Mouse (Mus musculus) kidney, embryonic 16.5 days (tissue): ENCODE measurements around the gene Fam172a. TPM values are rescaled to one million over a fixed set of nuclear protein-coding genes. Genes with fewer than 3 reads are reported as not detected.
A peak's percentile ranks its signal among the peaks of the same experiment; 100 is the strongest.

Experiments
- ATAC-seq: fragments of 200-750 bp; cut with Nextera tagmentation; 2 replicates; pipeline ENCODE4 v1.8.0; 2017; ENCODE audit warnings: moderate TSS enrichment; ENCODE audit not compliant: low FRiP score, low TSS enrichment
- H3K27ac ChIP-seq: fragments of 300-500 bp; sonication (generic); 2 replicates; pipeline ENCODE4 v1.5.1; 2014; ENCODE audit warnings: low read length
- H3K27me3 ChIP-seq: fragments of 300-500 bp; sonication (generic); 2 replicates; pipeline ENCODE4 v1.6.1; 2014; ENCODE audit warnings: low read length, control low read depth, mixed read lengths; ENCODE audit not compliant: insufficient read depth
- H3K36me3 ChIP-seq: fragments of 300-500 bp; sonication (generic); 2 replicates; pipeline ENCODE4 v1.6.1; 2014; ENCODE audit warnings: low read length, control low read depth, mixed read lengths; ENCODE audit not compliant: insufficient read depth
- H3K4me1 ChIP-seq: fragments of 300-500 bp; sonication (generic); 2 replicates; pipeline ENCODE4 v1.6.1; 2014; ENCODE audit warnings: low read length, control low read depth, mixed read lengths; ENCODE audit not compliant: insufficient read depth
- H3K4me2 ChIP-seq: fragments of 300-500 bp; sonication (generic); replicated peaks from 2 replicates; pipeline ENCODE4 v1.6.1; 2014; ENCODE audit warnings: low read depth, low read length
- H3K4me3 ChIP-seq: fragments of 300-500 bp; sonication (generic); 2 replicates; pipeline ENCODE4 v1.5.1; 2014; ENCODE audit warnings: mild to moderate bottlenecking, low read length
- H3K9ac ChIP-seq: fragments of 300-500 bp; sonication (generic); replicated peaks from 2 replicates; pipeline ENCODE4 v1.6.1; 2014; ENCODE audit warnings: low read length
- H3K9me3 ChIP-seq: fragments of 300-500 bp; sonication (generic); 2 replicates; pipeline ENCODE4 v1.6.1; 2016; ENCODE audit warnings: low read length, control low read depth
- WGBS: fragments of 180-500 bp; shearing (Covaris S2); extraction: QIAGEN DNeasy Blood & Tissue Kit; methylation state at CpG from one replicate; pipeline ENCODE4 v1.1.7; 2014; 5-methylcytosine and 5-hydroxymethylcytosine counted together
- polyA plus RNA-seq: library from polyadenylated mRNA; unstranded; fragments of >200 nt; fragmentation: Nextera tagmentation; extraction: Ambion mirVana; gene quantifications from 2 replicates; pipeline ENCODE4 v1.2.1, GENCODE M21; 2015

Gene Fam172a
- polyA plus RNA-seq, 1 experiment from 2014 or later: 23.3 TPM

DNA sequence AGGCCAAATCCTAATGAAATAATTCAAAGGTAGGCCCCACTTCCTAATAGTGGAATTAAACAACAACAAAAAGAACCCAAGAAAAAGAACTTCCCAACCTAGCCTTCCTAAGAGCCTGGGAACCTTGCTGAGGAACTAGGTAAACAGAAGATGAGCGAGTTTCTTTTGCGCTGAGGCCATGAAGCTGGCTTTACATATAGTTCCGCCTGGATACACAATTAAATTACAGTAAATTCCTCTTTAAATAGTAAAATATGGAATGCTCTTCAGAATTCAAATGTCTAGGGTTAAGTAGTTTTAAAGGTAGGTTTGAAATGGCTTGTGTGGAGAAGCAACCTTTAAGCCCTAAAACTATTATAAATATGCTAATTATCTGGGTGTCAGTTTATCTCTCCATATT, 478.4 kb downstream of the Fam172a start:
- no peak overlapping the region for H3K4me3 ChIP-seq
- ATAC-seq: no peak
- WGBS: 47% methylated on average over 3 of the region's 3 CpGs
- H3K4me2 ChIP-seq: no peak overlapping the region
- no peaks in the 10 kb centered on the region for H3K36me3 ChIP-seq
- no peaks in the 10 kb centered on the region for H3K9me3 ChIP-seq
- peaks cover 77% of the 10 kb centered on the region for H3K27me3 ChIP-seq
- H3K27ac ChIP-seq: no peak overlapping the region
- H3K9ac ChIP-seq: no peak overlapping the region
- H3K4me1 ChIP-seq: peaks cover 27% of the 10 kb centered on the region

DNA sequence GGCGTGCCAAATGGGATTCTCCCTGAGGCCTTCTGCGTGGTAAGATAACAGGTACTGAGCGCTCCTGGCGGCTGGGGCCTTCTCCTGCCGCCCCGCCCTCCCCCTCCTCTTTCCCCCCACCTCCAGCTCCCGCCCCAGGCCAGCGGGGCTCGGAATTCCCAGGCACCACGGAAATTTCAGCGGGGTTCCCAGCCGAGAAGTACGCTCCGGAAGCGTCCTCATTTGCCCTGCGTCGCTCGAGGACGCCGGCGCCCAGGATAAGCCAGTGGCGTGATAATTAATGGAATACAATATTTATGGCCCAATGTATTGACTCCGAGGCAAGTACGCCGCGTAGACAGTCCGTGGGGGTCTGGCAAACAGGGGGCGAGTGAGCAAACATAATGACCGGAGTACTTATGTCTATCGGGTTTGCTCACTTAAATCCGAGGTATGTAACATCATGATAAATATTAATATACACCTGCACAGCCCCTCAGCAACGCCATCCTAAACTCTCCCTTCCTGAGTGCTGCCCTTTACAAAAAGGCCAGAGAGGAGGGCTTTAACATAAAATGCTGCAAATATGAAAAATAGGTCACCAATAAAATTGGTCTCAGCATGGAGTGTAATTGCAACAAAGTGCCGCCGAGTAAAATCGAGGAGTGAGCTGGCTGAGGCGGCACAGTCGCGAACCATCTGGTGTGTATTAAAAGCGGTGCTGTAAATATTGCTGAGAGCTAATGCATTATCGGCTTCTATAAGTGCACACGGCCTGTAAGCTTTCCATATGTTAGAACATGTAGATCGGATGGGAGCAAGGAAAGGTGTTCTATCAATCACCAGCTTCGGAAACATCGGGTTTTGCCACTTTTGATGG, 479.5 kb downstream of the Fam172a start:
- no peaks in the 10 kb centered on the region for H3K36me3 ChIP-seq
- under 1% methylated on average over 43 of the region's 44 CpGs for WGBS
- peak overlapping the region; percentile 60 for H3K4me2 ChIP-seq
- peak overlapping the region; percentile 44 for H3K4me3 ChIP-seq
- H3K9ac ChIP-seq: peak overlapping the region; percentile 22
- no peaks in the 10 kb centered on the region for H3K9me3 ChIP-seq
- peaks cover 27% of the 10 kb centered on the region for H3K4me1 ChIP-seq
- H3K27ac ChIP-seq: no peak overlapping the region
- peak; percentile 14; the same call in 1 of the 2 replicates for ATAC-seq
- peaks cover 78% of the 10 kb centered on the region for H3K27me3 ChIP-seq

DNA sequence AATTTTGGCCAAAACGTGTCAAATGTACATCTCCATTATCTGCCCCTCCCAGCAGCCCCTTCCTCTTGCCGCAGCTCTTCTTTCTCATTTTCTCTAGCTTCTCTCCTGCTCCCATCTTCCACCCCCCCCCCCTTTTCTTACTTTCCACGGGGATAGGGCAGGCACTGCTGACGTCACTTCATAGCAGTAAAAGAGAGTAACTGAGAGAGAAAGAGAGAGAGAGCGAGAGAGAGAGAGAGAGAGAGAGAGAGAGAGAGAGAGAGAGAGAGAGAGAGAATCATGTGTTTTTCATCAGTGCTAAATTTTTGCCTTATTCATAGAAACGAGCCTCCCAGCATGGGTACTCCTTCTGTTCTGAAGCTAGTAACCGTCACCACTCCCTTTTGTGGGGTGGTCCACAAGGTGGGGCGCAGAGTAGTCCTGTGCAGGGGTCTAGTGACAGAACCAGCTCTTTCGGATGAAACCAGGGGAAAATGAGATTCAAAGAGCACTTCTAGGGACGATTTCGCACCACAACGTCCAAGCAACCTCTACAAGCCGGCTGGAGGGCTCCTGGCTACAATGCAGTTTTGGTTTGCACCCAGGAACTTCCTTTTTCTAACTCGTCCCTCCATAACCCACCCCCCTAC, 480.2 kb downstream of the Fam172a start:
- H3K9ac ChIP-seq: no peak overlapping the region
- no peak overlapping the region for H3K27ac ChIP-seq
- under 1% methylated on average over 14 of the region's 14 CpGs for WGBS
- H3K27me3 ChIP-seq: peaks cover 75% of the 10 kb centered on the region
- peaks cover 27% of the 10 kb centered on the region for H3K4me1 ChIP-seq
- no peak for ATAC-seq
- H3K4me2 ChIP-seq: peak overlapping the region; percentile 60
- H3K4me3 ChIP-seq: peak overlapping the region; percentile 44
- H3K36me3 ChIP-seq: no peaks in the 10 kb centered on the region
- H3K9me3 ChIP-seq: no peaks in the 10 kb centered on the region

DNA sequence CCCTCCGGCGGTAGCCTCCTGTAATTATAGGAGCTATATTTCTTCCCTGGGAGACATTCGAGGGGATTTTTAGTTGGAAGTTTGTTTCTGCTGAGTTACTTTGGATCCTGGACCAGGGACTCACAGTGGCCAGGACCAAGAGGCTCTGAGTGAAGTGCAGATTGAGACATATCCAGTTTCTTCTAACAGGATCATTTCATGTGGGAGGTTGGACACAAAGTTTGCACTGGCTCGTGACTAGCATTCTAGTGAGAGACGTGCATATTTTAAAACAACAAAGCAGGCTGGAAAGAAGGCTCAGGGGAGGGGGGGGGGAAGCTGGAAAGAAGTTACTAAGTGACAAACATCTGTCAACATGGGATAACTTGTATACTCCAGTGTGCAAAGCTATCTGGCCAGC, 481.2 kb downstream of the Fam172a start:
- Histone ChIP-seq H3K27ac (no peak overlapping the region), H3K4me2 (peak overlapping the region; percentile 60; the same call in 1 of the 2 replicates), H3K27me3 (peaks cover 70% of the 10 kb centered on the region), H3K9me3 (no peaks in the 10 kb centered on the region), H3K4me1 (peaks cover 27% of the 10 kb centered on the region), H3K9ac (no peak overlapping the region; the same call in 1 of the 2 replicates), H3K36me3 (no peaks in the 10 kb centered on the region), H3K4me3 (no peak overlapping the region)
- 7% methylated on average over 5 of the region's 5 CpGs for WGBS
- ATAC-seq: no peak

DNA sequence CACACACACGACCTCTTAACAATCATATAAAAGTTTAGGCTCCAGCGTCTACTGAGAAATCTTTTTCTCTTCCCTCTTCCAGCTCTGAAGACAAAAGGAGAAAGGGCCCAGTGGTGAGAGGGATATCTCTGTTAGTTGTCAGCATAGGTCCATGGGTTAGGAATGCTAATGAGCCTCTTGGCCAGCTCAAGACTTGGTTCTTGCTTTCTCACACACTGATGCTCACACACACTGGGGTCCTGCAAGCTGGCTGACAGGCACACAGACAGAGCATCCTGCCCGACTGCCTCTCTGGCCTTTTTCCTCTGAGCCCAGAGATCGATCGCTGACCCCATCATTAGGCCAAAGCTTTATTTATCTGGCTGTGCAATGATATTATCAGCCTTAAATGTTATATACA, 482.2 kb downstream of the Fam172a start:
- Histone ChIP-seq H3K27ac (no peak overlapping the region), H3K36me3 (no peaks in the 10 kb centered on the region), H3K4me3 (no peak overlapping the region), H3K4me2 (no peak overlapping the region), H3K9me3 (no peaks in the 10 kb centered on the region), H3K4me1 (peaks cover 27% of the 10 kb centered on the region), H3K9ac (no peak overlapping the region), H3K27me3 (peaks cover 63% of the 10 kb centered on the region)
- 38% methylated on average over 5 of the region's 5 CpGs for WGBS
- ATAC-seq: no peak

DNA sequence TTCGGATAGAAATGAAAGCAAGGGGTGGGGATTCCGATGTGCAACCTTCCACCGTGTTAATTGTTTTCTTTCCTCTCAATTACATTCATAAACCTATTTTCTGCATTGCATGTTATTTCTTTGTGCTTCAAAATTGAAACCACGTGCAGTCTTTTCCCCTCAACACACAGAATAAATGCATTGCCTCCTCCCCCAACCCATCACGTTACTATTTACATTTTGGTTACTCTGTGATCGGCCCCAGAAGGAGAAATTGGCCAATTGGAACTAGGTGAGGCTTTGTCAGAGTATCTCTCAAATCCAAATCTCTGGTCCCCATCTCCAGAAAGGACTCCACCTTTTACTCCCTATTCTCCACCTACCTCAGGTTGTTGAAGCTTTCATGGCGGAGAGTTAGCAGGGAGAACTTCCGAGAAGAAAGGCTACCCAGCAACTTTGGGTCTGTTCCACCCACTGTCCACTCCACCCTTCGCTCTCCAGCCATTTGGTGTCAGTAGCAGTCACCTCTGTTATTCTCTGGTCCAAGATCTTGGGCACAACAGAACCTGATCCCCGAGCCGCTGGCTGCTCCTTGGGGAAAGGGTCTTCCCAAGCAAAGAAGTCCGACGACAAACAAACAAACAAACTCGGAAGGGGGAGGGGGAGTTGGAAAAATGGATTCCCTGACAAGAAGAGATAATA, 483.1 kb downstream of the Fam172a start:
- no peak for ATAC-seq
- WGBS: 23% methylated on average over 14 of the region's 14 CpGs
- no peak overlapping the region for H3K4me3 ChIP-seq
- H3K9me3 ChIP-seq: no peaks in the 10 kb centered on the region
- H3K4me1 ChIP-seq: peaks cover 21% of the 10 kb centered on the region; the same call in 1 of the 2 replicates
- no peak overlapping the region for H3K9ac ChIP-seq
- H3K4me2 ChIP-seq: no peak overlapping the region
- no peak overlapping the region for H3K27ac ChIP-seq
- H3K36me3 ChIP-seq: peaks cover 4% of the 10 kb centered on the region; the same call in 1 of the 2 replicates
- H3K27me3 ChIP-seq: peaks cover 54% of the 10 kb centered on the region

DNA sequence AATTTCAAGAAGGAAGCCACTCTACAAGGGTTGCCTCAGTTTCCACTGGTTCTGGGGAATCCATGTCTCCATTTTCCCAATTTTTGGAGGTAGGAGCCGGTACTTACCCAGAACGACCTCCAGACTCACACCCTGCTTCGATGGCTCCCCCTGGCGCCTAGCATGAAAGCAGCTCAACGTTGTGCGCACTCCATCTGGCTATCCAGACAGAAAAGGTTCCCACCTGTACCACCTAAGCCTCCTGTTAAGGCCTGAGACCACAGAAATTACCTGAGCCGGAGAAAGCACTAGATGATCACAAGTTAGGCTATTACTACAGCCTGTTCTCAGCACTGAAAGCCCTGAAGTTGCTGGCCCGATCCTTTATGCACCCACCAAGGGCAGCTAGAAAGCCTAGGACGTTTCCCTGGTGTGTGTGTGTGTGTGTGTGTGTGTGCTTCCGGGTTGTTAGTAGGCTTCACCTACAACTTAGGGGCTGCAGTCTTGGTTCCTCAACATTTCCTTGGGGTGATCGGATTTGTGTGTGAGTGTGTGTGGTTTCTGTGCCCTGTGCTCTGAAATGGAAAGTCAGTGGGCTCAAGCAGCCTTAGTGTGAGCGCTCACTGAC, 484.6 kb downstream of the Fam172a start:
- H3K27me3 ChIP-seq: peaks cover 45% of the 10 kb centered on the region
- H3K27ac ChIP-seq: no peak overlapping the region
- H3K4me3 ChIP-seq: no peak overlapping the region
- no peaks in the 10 kb centered on the region for H3K9me3 ChIP-seq
- H3K9ac ChIP-seq: no peak overlapping the region
- peaks cover 4% of the 10 kb centered on the region; the same call in 1 of the 2 replicates for H3K36me3 ChIP-seq
- no peak for ATAC-seq
- peaks cover 18% of the 10 kb centered on the region for H3K4me1 ChIP-seq
- H3K4me2 ChIP-seq: no peak overlapping the region
- WGBS: 30% methylated on average over 12 of the region's 12 CpGs

DNA sequence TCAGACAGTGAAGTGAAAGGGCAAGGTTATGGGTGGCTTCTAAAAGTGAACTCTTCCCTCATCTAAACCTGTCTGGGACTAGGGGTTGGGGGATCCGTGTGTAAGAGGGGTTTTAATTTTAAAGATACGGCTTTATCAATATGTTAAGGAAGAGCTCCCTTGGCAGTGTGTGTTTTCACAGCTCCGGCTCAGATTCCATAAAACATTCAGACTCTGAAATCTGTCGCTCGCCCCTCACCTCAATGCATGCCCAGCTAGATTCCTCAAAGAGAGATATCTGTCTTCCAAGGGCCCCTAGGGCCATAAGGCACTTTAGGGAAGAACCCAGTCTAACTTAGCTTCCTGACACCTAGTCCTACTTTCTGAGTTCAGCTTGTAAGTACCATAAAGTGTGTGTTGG, 486.0 kb downstream of the Fam172a start:
- 62% methylated on average over 5 of the region's 5 CpGs for WGBS
- no peak overlapping the region for H3K4me2 ChIP-seq
- H3K4me1 ChIP-seq: peaks cover 11% of the 10 kb centered on the region
- peaks cover 34% of the 10 kb centered on the region for H3K27me3 ChIP-seq
- H3K9me3 ChIP-seq: no peaks in the 10 kb centered on the region
- no peak overlapping the region for H3K4me3 ChIP-seq
- no peak for ATAC-seq
- no peak overlapping the region for H3K9ac ChIP-seq
- peaks cover 4% of the 10 kb centered on the region; the same call in 1 of the 2 replicates for H3K36me3 ChIP-seq
- no peak overlapping the region for H3K27ac ChIP-seq

DNA sequence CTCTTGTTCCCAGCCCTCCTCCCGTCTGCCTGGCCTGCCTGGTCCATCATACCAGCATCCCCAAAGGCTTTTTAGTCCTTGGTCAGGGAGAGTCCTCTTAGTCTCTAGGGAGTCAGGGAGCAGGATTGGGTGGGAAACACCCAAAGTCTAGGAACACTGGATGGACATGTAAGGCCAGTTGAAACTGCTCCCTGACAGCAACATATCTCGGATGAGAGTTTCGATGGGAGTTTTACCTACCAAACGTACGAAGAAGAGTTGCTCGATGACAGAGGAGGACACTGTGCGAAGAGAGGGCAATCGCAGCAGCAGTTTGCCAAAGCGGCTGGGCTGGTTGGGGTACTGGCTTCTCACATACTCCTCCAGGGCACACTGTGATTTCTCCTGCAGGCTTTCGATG, 487.8 kb downstream of the Fam172a start:
- no peaks in the 10 kb centered on the region for H3K9me3 ChIP-seq
- H3K27ac ChIP-seq: no peak overlapping the region
- peaks cover 18% of the 10 kb centered on the region for H3K27me3 ChIP-seq
- ATAC-seq: no peak
- no peak overlapping the region for H3K4me3 ChIP-seq
- peaks cover 24% of the 10 kb centered on the region for H3K4me1 ChIP-seq
- no peak overlapping the region for H3K9ac ChIP-seq
- 58% methylated on average over 10 of the region's 10 CpGs for WGBS
- peaks cover 4% of the 10 kb centered on the region; the same call in 1 of the 2 replicates for H3K36me3 ChIP-seq
- no peak overlapping the region for H3K4me2 ChIP-seq
